Mouse (Mus musculus) left cerebral cortex, adult 8-10 months (tissue): Measurements from ENCODE around the gene Pla2g3. TPM values are rescaled to one million over a fixed set of nuclear protein-coding genes. Genes with fewer than 3 reads are reported as not detected.
A peak's percentile ranks its signal among the peaks of the same experiment; 100 is the strongest.

Source experiments
- DNase-seq, 2 experiments: peaks; one replicate each; pipeline ENCODE4 v3.0.0; 2022; ENCODE audit warnings: low spot score in 2 of 2
- total RNA-seq, 4 experiments: library from RNA; stranded (reverse); gene quantifications; 2 replicates each; pipeline ENCODE4 v1.2.4; 2022

Pla2g3 gene
- total RNA-seq, 4 experiments from 2014 or later: 2.3 to 3.5 (median 2.7) TPM

- no peak for DNase-seq
These were observed 4.7 kb downstream of the Pla2g3 start for GRCm38 (mm10) chr11:3492748-3493147.

GRCm38 (mm10) chr11:3494857-3495256 lies 6.8 kb downstream of the Pla2g3 start:
- DNase-seq: no peak

GRCm38 (mm10) chr11:3495496-3495895 lies 7.4 kb downstream of the Pla2g3 start:
- no peak for DNase-seq

- no peak for DNase-seq
These were observed 8.7 kb downstream of the Pla2g3 start for GRCm38 (mm10) chr11:3496756-3497155.

- no peak for DNase-seq
These were observed 9.2 kb downstream of the Pla2g3 start for GRCm38 (mm10) chr11:3497296-3497695.

GRCm38 (mm10) chr11:3502057-3502456 lies 14.0 kb downstream of the Pla2g3 start:
- DNase-seq: no peak

GRCm38 (mm10) chr11:3502459-3503072 lies 14.5 kb downstream of the Pla2g3 start:
- DNase-seq: no peak

GRCm38 (mm10) chr11:3503755-3504693 lies 15.9 kb downstream of the Pla2g3 start:
- no peak for DNase-seq

- DNase-seq: no peak
These were observed 20.1 kb downstream of the Pla2g3 start for GRCm38 (mm10) chr11:3508226-3508625.

- DNase-seq: no peak
These were observed 21.3 kb downstream of the Pla2g3 start for GRCm38 (mm10) chr11:3509181-3510085.

GRCm38 (mm10) chr11:3510321-3510720 lies 22.2 kb downstream of the Pla2g3 start:
- DNase-seq: no peak

- DNase-seq: no peak
These were observed 25.2 kb downstream of the Pla2g3 start for GRCm38 (mm10) chr11:3513291-3513690.

- DNase-seq: peak; percentile 88 to 92
These were observed 26.5 kb downstream of the Pla2g3 start, which contains the start of gene Selenom for GRCm38 (mm10) chr11:3514529-3515054. Gene Selenom (plus strand): TSS chr11:3514684.

- DNase-seq: no peak
These were observed 27.1 kb downstream of the Pla2g3 start for GRCm38 (mm10) chr11:3515216-3515615.

GRCm38 (mm10) chr11:3515637-3516036 lies 27.6 kb downstream of the Pla2g3 start:
- no peak for DNase-seq

- DNase-seq: no peak
These were observed 28.0 kb downstream of the Pla2g3 start for GRCm38 (mm10) chr11:3516121-3516520.

- DNase-seq: no peak
These were observed 29.1 kb downstream of the Pla2g3 start for GRCm38 (mm10) chr11:3516859-3517845.

- no peak for DNase-seq
These were observed 30.0 kb downstream of the Pla2g3 start for GRCm38 (mm10) chr11:3517846-3518732.
